Mouse (Mus musculus): Measurements from ENCODE around the gene Slc36a1. TPM values are rescaled to one million over a fixed set of nuclear protein-coding genes. Genes with fewer than 3 reads are reported as not detected.

Gene Slc36a1
- total RNA-seq, 2 experiments from 2014 or later: 75.5 to 82.1 TPM

- DNase-seq (ENCODE audit: low spot score in 2 of 2): no peak
Measured at GRCm38 (mm10) chr11:55208001-55208690, 4.0 kb downstream of the Slc36a1 start.

GRCm38 (mm10) chr11:55209032-55209431 lies 4.9 kb downstream of the Slc36a1 start:
- DNase-seq (ENCODE audit: low spot score in 2 of 2): no peak

- no peak for DNase-seq (ENCODE audit: low spot score in 2 of 2)
Measured at GRCm38 (mm10) chr11:55209626-55210353, 5.6 kb downstream of the Slc36a1 start.

GRCm38 (mm10) chr11:55213518-55213917 lies 9.4 kb downstream of the Slc36a1 start:
- DNase-seq (ENCODE audit: low spot score in 2 of 2): no peak

- DNase-seq (ENCODE audit: low spot score in 2 of 2): no peak
Measured at GRCm38 (mm10) chr11:55214161-55214560, 10.0 kb downstream of the Slc36a1 start.

GRCm38 (mm10) chr11:55214978-55215377 lies 10.8 kb downstream of the Slc36a1 start:
- no peak for DNase-seq (ENCODE audit: low spot score in 2 of 2)

- no peak for DNase-seq (ENCODE audit: low spot score in 2 of 2)
Measured at GRCm38 (mm10) chr11:55216061-55216460, 11.9 kb downstream of the Slc36a1 start.

GRCm38 (mm10) chr11:55216830-55217229 lies 12.7 kb downstream of the Slc36a1 start:
- DNase-seq (ENCODE audit: low spot score in 2 of 2): peak; percentile 50 to 65

- DNase-seq (ENCODE audit: low spot score in 2 of 2): no peak
Measured at GRCm38 (mm10) chr11:55217418-55217817, 13.3 kb downstream of the Slc36a1 start.

- no peak for DNase-seq (ENCODE audit: low spot score in 2 of 2)
Measured at GRCm38 (mm10) chr11:55217880-55218279, 13.7 kb downstream of the Slc36a1 start.

- DNase-seq (ENCODE audit: low spot score in 2 of 2): no peak
Measured at GRCm38 (mm10) chr11:55218473-55218872, 14.3 kb downstream of the Slc36a1 start.

- DNase-seq (ENCODE audit: low spot score in 2 of 2): no peak
Measured at GRCm38 (mm10) chr11:55221306-55221705, 17.2 kb downstream of the Slc36a1 start.

- DNase-seq (ENCODE audit: low spot score in 2 of 2): no peak
Measured at GRCm38 (mm10) chr11:55231034-55231433, 26.9 kb downstream of the Slc36a1 start.

- DNase-seq (ENCODE audit: low spot score in 2 of 2): no peak
Measured at GRCm38 (mm10) chr11:55234288-55234687, 30.1 kb downstream of the Slc36a1 start.

GRCm38 (mm10) chr11:55234791-55235190 lies 30.6 kb downstream of the Slc36a1 start:
- no peak for DNase-seq (ENCODE audit: low spot score in 2 of 2)

GRCm38 (mm10) chr11:55236815-55237214 lies 32.7 kb downstream of the Slc36a1 start:
- no peak for DNase-seq (ENCODE audit: low spot score in 2 of 2)

GRCm38 (mm10) chr11:55239496-55239895 lies 35.3 kb downstream of the Slc36a1 start:
- DNase-seq (ENCODE audit: low spot score in 2 of 2): no peak

- DNase-seq (ENCODE audit: low spot score in 2 of 2): peak; percentile 77 to 78
Measured at GRCm38 (mm10) chr11:55240556-55240955, 36.4 kb downstream of the Slc36a1 start.

- peak; percentile 9 to 42 for DNase-seq (ENCODE audit: low spot score in 2 of 2)
Measured at GRCm38 (mm10) chr11:55250527-55250926, 46.4 kb downstream of the Slc36a1 start.

- DNase-seq (ENCODE audit: low spot score in 2 of 2): no peak
Measured at GRCm38 (mm10) chr11:55253391-55253790, 49.2 kb downstream of the Slc36a1 start.

- DNase-seq (ENCODE audit: low spot score in 2 of 2): no peak
Measured at GRCm38 (mm10) chr11:55261105-55261504, 57.0 kb downstream of the Slc36a1 start.

- no peak for DNase-seq (ENCODE audit: low spot score in 2 of 2)
Measured at GRCm38 (mm10) chr11:55262000-55262399, 57.9 kb downstream of the Slc36a1 start.

- DNase-seq (ENCODE audit: low spot score in 2 of 2): no peak
Measured at GRCm38 (mm10) chr11:55264318-55264717, 60.2 kb downstream of the Slc36a1 start.

Data from left cerebral cortex, adult 18-20 months (tissue).